Mouse (Mus musculus): ENCODE measurements around the gene Ppp3ca. TPM values are rescaled to one million over a fixed set of nuclear protein-coding genes. Genes with fewer than 3 reads are reported as not detected.

The Ppp3ca gene
- polyA plus RNA-seq, 1 experiment, result 29.4 TPM

- Histone ChIP-seq H3K9ac (ENCODE audit: low read depth, poor library complexity, severe bottlenecking) (no peak overlapping the region), H3K27ac (ENCODE audit: insufficient read depth, low read length) (no peak overlapping the region), H3K4me1 (ENCODE audit: control insufficient read depth, insufficient read depth, low read length) (no peaks in the 10 kb centered on the region), H3K4me3 (ENCODE audit: low read depth, low read length) (no peak overlapping the region), H3K9me3 (replicated peaks; ENCODE audit: control insufficient read depth, insufficient read depth, low read length, poor library complexity, severe bottlenecking) (no peaks in the 10 kb centered on the region), H3K36me3 (ENCODE audit: control insufficient read depth, insufficient read depth, low read length, poor library complexity, severe bottlenecking) (no peaks in the 10 kb centered on the region), H3K27me3 (ENCODE audit: control insufficient read depth, insufficient read depth, low read length, poor library complexity, severe bottlenecking) (no peaks in the 10 kb centered on the region)
- TF ChIP-seq CTCF (IDR thresholded peaks at IDR 0.05; ENCODE audit: low read depth, low read length) (no peak), POLR2A (IDR thresholded peaks at IDR 0.05; ENCODE audit: insufficient read depth, low read length) (no peak), EP300 (IDR thresholded peaks at IDR 0.05; ENCODE audit: insufficient read depth, low read depth, low read length) (no peak)
Measured at GRCm38 (mm10) chr3:136710310-136710906, 40.5 kb downstream of the Ppp3ca start.

GRCm38 (mm10) chr3:136714307-136715039 is 44.5 kb downstream of the Ppp3ca start:
- TF ChIP-seq POLR2A (IDR thresholded peaks at IDR 0.05; ENCODE audit: insufficient read depth, low read length) (no peak), EP300 (IDR thresholded peaks at IDR 0.05; ENCODE audit: insufficient read depth, low read depth, low read length) (no peak), CTCF (IDR thresholded peaks at IDR 0.05; ENCODE audit: low read depth, low read length) (no peak)
- Histone ChIP-seq H3K36me3 (ENCODE audit: control insufficient read depth, insufficient read depth, low read length, poor library complexity, severe bottlenecking) (no peaks in the 10 kb centered on the region), H3K4me3 (ENCODE audit: low read depth, low read length) (no peak overlapping the region), H3K9ac (ENCODE audit: low read depth, poor library complexity, severe bottlenecking) (no peak overlapping the region), H3K27me3 (ENCODE audit: control insufficient read depth, insufficient read depth, low read length, poor library complexity, severe bottlenecking) (no peaks in the 10 kb centered on the region), H3K27ac (ENCODE audit: insufficient read depth, low read length) (no peak overlapping the region), H3K9me3 (replicated peaks; ENCODE audit: control insufficient read depth, insufficient read depth, low read length, poor library complexity, severe bottlenecking) (no peaks in the 10 kb centered on the region), H3K4me1 (ENCODE audit: control insufficient read depth, insufficient read depth, low read length) (no peaks in the 10 kb centered on the region)

- Histone ChIP-seq H3K36me3 (ENCODE audit: control insufficient read depth, insufficient read depth, low read length, poor library complexity, severe bottlenecking) (no peaks in the 10 kb centered on the region), H3K9ac (ENCODE audit: low read depth, poor library complexity, severe bottlenecking) (no peak overlapping the region), H3K27me3 (ENCODE audit: control insufficient read depth, insufficient read depth, low read length, poor library complexity, severe bottlenecking) (no peaks in the 10 kb centered on the region), H3K9me3 (replicated peaks; ENCODE audit: control insufficient read depth, insufficient read depth, low read length, poor library complexity, severe bottlenecking) (no peaks in the 10 kb centered on the region), H3K4me3 (ENCODE audit: low read depth, low read length) (no peak overlapping the region), H3K27ac (ENCODE audit: insufficient read depth, low read length) (no peak overlapping the region), H3K4me1 (ENCODE audit: control insufficient read depth, insufficient read depth, low read length) (no peaks in the 10 kb centered on the region)
- TF ChIP-seq EP300 (IDR thresholded peaks at IDR 0.05; ENCODE audit: insufficient read depth, low read depth, low read length), result no peak
- no peak for TF ChIP-seq CTCF (IDR thresholded peaks at IDR 0.05; ENCODE audit: low read depth, low read length)
- no peak for TF ChIP-seq POLR2A (IDR thresholded peaks at IDR 0.05; ENCODE audit: insufficient read depth, low read length)
Measured at GRCm38 (mm10) chr3:136716247-136716646, 46.3 kb downstream of the Ppp3ca start.

GRCm38 (mm10) chr3:136718412-136718811 is 48.5 kb downstream of the Ppp3ca start:
- H3K9ac ChIP-seq (ENCODE audit: low read depth, poor library complexity, severe bottlenecking), result no peak overlapping the region
- H3K36me3 ChIP-seq (ENCODE audit: control insufficient read depth, insufficient read depth, low read length, poor library complexity, severe bottlenecking), result no peaks in the 10 kb centered on the region

GRCm38 (mm10) chr3:136721241-136721640 is 51.3 kb downstream of the Ppp3ca start:
- Histone ChIP-seq H3K9me3 (replicated peaks; ENCODE audit: control insufficient read depth, insufficient read depth, low read length, poor library complexity, severe bottlenecking) (0 out of 2 replicates have a peak, but pooled peaks cover 3% of the 10 kb centered on the region), H3K4me3 (ENCODE audit: low read depth, low read length) (no peak overlapping the region), H3K9ac (ENCODE audit: low read depth, poor library complexity, severe bottlenecking) (no peak overlapping the region), H3K36me3 (ENCODE audit: control insufficient read depth, insufficient read depth, low read length, poor library complexity, severe bottlenecking) (no peaks in the 10 kb centered on the region), H3K27me3 (ENCODE audit: control insufficient read depth, insufficient read depth, low read length, poor library complexity, severe bottlenecking) (no peaks in the 10 kb centered on the region), H3K27ac (ENCODE audit: insufficient read depth, low read length) (no peak overlapping the region), H3K4me1 (ENCODE audit: control insufficient read depth, insufficient read depth, low read length) (no peaks in the 10 kb centered on the region)
- TF ChIP-seq CTCF (IDR thresholded peaks at IDR 0.05; ENCODE audit: low read depth, low read length), result no peak
- TF ChIP-seq POLR2A (IDR thresholded peaks at IDR 0.05; ENCODE audit: insufficient read depth, low read length), result no peak
- no peak for TF ChIP-seq EP300 (IDR thresholded peaks at IDR 0.05; ENCODE audit: insufficient read depth, low read depth, low read length)

More at GRCm38 (mm10) chr3:136718412-136718811, 48.5 kb downstream of the Ppp3ca start:
- Histone ChIP-seq H3K27me3 (ENCODE audit: control insufficient read depth, insufficient read depth, low read length, poor library complexity, severe bottlenecking) (no peaks in the 10 kb centered on the region), H3K4me3 (ENCODE audit: low read depth, low read length) (no peak overlapping the region), H3K9me3 (replicated peaks; ENCODE audit: control insufficient read depth, insufficient read depth, low read length, poor library complexity, severe bottlenecking) (no peaks in the 10 kb centered on the region), H3K27ac (ENCODE audit: insufficient read depth, low read length) (no peak overlapping the region), H3K4me1 (ENCODE audit: control insufficient read depth, insufficient read depth, low read length) (no peaks in the 10 kb centered on the region)
- no peak for TF ChIP-seq CTCF (IDR thresholded peaks at IDR 0.05; ENCODE audit: low read depth, low read length)
- TF ChIP-seq POLR2A (IDR thresholded peaks at IDR 0.05; ENCODE audit: insufficient read depth, low read length), result no peak
- no peak for TF ChIP-seq EP300 (IDR thresholded peaks at IDR 0.05; ENCODE audit: insufficient read depth, low read depth, low read length)

All from ES-Bruce4 (cell line).